Mouse (Mus musculus) hindlimb bud, embryonic 11.5 days (tissue): ENCODE results near the gene Hoxb1.

Source experiments
- DNase-seq: peaks from one replicate; pipeline ENCODE4 v3.0.0-alpha.2; 2012; ENCODE audit warnings: low read depth, low spot score; ENCODE audit errors: extremely low spot score

The Hoxb1 gene

DNA sequence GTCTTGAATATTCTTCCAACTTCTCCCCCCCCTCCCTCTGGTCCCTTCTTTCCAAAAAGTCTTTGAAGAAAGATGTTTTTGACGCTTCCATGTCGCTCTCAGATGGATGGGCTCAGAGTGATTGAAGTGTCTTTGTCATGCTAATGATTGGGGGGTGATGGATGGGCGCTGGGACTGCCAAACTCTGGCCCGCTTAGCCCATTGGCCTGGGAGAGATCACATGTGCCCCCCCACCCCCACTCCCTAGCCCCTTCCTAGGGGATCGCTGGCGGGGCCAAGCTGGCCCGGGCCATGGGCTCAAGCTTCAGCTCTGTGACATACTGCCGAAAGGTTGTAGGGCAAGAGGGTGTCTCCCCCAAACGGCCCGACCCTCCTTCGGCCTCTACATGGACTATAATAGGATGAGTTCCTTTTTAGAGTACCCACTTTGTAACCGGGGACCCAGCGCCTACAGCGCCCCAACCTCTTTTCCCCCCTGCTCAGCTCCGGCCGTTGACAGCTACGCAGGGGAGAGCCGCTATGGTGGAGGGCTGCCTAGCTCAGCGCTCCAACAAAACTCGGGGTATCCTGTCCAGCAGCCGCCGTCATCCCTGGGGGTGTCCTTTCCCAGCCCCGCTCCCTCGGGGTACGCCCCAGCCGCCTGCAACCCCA, at the start of gene Hoxb1:
Hoxb1 (plus strand) TSS at position 312 of the 651 bp plus-strand sequence.
- no peak for DNase-seq

DNA sequence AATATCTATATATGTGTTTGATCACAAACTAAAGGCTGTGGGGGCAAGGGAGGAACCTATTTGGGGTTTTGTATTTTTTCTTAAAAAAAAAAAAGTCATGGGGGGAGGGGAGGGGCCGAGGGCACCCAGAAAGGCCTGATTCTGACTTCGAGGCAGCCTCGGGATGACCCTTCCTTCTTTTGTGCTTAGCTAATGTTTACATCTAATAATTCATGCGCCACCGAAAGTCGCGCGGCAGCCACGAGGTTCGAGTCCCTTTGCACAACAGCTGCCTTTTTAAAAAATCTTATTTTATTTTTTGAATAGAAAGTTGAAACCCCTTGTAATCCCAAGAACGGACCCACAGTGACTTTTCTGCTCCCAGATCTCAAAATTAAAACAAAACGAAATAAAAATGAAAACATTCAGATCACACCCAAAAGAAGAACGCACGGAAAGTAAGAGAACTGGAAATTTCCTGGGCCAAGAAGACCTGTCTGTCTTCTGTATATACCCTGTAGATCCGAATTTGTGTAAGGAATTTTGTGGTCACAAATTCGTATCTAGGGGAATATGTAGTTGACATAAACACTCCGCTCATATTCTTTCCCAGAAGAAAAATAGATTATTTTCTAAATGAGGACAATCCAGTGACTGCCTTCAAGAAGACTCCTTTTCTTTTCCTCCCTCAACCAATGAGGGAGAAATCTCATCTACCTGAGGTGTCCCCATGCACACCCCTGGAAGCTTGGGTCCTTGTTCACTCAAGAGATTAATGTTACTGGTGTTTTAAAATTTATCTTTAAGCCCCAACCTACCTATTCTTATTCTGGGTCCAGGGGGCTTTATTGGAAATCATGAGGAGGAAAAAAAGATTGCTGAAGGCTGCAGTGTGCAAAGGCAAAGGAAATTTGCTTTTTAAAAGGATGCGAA, 48.6 kb upstream of the Hoxb1 start:
- DNase-seq: no peak

DNA sequence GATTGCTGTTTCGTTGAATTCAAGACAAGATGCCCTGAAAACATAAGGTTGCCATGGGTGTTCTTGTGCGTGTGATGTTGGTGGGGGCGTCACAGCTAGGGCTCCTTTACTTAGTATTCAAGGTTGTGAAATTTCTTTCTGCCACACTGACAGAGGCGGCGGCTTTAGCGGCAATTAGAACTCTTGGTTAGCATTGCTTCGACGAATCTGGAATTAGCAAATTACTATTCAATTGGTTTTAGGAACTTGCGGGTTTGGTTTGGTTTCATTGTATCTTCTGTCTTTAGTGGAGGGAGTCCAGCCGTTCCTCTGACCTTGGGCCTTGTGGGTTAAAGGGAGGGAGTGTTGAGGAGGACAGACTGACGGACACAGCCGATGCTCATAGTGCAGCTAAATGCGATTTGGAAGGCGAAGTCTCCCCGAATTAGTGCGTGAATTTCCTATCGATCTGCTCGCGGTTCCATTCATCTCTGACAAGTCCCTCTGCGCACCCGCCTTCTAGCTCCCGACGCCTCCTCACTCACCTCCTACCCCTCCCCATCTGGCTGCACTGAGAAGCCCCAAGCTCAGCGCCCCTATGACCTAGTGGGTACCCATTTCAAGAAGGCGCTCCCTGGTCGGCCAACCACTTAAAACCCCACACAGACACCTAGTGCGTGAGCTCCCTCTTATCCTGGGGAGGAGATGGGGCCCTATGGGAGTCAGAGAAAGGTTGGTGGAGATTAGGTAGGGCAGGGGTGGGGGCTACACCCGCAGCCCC, 47.8 kb upstream of the Hoxb1 start, which contains the start of gene Hoxb4:
Hoxb4 (plus strand) TSS at position 660 of the 760 bp plus-strand sequence.
- DNase-seq: no peak

DNA sequence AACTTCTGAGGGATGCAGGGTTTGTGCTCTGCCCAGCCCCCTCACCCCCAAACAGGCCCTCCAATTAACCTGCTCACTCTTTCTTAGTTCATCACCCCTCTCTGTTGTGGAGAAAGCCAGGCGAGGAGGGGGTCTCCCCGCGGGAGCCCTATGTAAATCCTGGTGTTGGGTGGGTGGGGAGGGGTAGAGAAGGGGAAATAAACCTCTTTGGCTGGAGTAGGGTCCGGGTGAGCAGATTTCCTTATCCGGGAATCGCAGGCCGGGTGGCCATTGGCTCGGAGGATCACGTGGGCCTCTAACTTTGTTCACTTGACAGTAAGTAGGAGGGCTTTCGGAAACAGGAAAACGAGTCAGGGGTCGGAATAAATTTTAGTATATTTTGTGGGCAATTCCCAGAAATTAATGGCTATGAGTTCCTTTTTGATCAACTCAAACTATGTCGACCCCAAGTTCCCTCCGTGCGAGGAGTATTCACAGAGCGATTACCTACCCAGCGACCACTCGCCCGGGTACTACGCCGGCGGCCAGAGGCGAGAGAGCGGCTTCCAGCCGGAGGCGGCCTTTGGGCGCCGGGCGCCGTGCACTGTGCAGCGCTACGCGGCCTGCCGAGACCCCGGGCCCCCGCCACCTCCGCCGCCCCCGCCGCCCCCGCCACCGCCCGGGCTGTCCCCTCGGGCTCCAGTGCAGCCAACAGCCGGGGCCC, 47.0 kb upstream of the Hoxb1 start:
- DNase-seq: no peak

DNA sequence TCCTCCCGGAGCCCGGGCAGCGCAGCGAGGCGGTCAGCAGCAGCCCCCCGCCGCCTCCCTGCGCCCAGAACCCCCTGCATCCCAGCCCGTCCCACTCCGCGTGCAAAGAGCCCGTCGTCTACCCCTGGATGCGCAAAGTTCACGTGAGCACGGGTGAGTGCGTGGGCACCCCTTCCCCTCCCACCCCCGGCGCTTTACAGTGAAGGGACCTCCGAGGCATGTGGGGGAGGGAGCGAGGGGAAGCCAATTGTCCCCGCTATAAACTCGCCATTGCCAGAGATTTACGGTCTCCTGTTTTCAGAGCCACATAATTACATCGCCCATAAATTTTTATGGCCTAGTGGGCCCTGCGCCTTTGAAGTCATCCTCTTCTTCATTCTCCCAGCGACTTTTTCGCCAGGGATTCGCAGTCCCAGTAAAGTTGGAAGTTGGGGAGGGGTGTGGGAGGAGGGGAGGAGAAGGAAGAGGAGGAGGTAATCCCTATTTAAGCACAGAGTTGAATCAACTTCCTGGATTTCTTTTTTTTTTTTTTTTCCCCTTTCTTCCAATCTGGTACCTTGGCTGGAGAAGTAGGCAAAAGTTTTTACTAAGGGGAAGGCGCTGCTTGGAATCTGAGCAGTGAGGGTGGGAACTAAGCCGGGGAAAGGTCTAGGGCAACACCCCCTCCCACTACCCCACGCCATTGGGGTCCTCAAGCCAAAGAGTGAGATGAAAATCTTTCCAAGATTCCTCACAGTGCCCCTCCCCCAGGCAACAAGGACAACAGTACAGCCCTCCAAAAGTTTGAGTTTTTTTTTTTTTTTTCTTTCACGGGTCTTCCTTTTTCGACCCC, 46.3 kb upstream of the Hoxb1 start:
- no peak for DNase-seq

DNA sequence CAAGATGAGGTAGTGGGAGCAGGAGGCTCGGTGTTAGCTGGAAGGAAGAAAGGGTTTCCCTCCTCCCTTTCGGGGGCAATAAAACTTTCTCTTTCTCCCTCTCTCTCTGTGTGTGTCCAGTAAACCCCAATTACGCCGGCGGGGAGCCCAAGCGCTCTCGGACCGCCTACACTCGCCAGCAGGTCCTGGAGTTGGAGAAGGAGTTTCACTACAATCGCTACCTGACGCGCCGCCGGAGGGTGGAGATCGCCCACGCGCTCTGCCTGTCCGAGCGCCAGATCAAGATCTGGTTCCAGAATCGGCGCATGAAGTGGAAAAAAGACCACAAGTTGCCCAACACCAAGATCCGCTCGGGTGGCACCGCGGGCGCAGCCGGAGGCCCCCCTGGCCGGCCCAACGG, 45.6 kb upstream of the Hoxb1 start:
- DNase-seq: no peak

DNA sequence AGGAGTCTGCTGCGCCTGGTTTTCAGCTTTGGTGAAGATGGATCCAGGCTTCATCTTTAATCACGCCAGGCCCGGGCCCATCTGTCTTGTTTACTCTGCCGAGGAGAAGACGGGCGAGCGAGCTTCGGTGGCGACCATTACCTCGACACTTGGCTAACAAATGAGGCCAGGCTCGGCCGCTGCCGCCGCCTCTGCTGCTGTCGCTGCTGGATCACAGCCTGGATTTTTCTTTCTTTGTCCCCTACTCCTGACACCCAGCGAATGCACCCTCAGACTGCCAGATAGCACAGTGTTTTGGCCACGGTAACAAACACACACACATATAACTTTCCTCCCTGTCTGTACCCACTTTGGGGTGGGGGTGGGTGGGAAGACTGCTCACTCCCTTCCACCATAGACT, 44.9 kb upstream of the Hoxb1 start:
- no peak for DNase-seq

DNA sequence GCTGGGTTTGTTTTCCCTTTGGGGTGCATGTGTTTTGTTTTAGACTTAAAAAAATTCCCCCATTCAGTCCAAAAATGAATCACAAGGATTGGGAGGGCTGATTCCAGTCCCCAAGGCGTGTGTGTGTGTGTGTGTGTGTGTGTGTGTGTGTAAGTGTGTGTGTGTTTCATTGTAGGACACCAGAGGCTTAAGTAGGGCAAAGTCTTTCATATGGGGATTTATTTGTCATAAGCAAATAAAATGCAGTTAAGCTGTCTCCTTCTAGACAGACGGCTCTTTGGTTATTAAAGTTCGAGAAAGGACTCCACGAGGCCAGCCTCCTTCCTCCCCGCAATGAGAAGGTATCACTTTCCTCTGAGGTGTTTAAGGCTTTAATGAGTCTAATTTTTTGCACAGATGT, 43.7 kb upstream of the Hoxb1 start:
- DNase-seq: no peak

DNA sequence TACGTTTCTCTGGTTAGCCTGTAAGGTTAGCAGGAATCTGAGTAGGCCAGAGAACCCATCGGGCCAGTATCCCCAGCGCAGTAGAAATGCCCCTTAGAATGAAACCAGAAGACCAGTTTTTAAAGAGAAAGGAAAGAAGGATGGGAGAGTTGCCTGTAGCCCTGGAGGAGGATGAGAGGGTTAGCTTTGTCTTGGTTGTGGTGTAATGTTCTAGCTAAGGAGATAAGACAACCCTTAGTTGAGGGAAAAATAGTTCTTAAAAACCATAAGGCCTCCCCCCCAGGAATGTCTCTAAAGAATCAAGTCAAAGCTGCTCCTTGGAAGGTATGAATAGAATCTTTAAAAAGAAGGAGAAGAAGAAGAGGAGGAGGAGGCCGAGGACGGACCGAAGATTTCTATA, 42.8 kb upstream of the Hoxb1 start:
- no peak for DNase-seq

DNA sequence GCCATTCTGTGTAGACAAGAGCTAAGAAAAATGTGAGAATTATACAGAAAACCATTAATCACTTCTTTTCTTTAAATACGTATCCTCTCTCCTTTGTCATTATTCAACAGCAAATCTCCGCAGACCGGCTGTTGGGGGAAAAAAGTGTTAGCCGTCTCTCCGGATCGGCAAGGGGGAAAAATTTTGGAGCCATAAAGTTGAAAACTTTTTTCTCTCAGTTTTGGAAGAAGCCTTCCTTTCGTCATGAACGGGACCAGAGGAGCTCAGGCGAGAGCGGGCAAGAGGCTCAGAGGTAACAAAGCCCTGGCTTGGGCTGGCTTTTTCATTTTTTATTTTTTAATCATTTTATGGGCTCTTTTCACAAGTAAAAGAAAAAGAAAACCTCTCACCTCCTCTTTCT, 42.4 kb upstream of the Hoxb1 start, which contains the start of gene Hoxb3:
Hoxb3 (plus strand) TSS at position 173 of the 400 bp plus-strand sequence.
- no peak for DNase-seq

DNA sequence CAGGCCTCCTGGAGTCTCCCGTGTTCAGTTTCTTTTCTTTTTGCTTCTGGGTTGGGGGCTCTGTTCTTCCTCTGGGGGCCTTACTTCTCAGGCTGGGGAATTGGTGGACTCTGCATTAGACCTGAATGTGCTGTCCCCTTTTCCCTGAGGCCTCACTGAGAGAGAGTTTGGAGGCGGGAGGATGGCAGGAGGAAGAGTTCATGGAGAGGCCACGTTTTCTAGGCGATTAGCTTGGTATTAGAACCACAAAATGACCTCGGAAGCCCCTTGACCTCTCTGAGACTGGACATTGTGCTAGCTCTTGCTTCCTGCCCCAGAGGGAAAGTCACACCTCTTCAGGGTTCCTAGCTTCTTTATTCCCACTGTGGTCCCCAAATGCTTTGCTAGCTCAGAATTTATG, 41.4 kb upstream of the Hoxb1 start:
- DNase-seq: no peak

DNA sequence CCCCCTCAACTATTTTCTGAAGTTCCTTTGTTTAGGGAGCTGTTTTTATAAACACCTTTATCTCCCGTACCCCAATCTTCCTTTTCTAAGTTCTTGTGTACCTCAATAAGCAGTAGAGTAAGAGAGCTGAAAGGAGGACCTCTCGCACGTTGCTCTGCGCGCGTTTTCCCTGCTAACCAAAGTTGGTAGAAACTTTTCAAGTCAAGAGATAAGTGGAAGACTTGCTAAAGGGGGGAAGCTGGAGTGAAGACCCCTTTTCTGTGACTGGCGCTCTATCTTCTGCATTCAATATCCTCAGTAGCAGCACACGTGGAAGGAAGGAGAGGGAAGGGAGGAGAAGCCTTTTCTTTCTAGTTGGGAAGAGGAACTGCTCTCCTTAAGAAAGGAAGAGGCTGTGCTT, 40.6 kb upstream of the Hoxb1 start:
- DNase-seq: no peak

DNA sequence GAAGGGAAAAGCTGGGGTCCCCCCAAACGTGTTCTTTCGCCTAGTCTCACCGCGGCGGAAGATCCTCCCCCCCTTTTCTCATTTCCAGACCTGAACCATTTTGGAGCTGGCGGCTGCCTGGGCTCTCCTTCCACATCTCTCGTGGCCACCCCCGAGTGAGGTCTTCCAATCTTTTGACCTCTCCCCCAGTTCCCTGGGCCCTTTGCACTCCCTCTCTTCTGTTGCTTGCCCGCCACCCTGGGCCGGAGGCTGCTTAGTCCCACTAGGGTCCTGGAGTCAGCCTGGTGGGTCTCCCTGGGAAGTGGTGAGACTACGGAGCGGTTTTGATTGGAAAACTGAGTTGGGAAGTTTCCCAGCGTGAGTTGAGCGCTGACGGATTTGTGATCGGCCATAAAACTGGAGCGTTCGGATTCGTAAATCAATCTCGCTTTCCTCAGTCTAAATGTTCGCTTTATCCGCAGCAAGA, 39.8 kb upstream of the Hoxb1 start:
- no peak for DNase-seq

DNA sequence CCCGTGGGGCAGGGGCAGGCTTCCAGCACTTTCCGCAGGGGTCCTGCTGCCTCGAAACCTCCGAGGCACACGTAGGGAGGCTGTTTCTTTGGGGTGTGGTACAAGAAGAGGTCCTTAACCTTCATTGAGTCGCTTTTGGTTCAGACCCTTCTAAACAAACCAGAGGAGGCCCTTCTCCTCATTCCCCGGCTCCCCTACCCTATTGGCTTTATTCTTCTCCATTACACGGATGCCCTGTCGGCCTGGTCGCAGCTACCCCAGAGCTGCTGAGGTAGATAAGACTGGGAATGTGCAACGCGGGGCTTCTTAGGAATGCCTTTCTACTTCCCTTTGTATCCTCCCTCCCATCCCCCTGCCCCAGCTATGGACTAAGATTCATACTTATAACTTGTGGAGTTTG, 38.8 kb upstream of the Hoxb1 start:
- DNase-seq: no peak

DNA sequence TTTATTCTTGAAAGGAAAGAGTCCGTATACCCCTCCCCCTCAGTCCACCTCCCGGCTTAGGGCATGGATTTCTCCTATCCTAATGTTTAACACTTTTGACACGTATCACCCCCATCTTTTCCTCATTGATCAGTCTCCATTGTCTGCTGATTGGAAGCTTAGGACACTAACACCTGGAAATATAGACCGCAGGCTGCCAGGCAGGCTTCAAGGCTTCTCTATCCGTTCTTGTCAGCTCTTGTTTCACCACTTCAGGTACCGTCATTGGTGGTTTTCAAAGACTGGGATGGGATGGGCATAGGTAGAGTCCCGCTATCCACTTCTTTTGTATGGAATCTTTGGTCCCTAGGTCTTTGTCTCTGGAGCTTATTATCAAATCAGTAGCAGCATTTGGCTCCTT, 38.4 kb upstream of the Hoxb1 start:
- DNase-seq: no peak

DNA sequence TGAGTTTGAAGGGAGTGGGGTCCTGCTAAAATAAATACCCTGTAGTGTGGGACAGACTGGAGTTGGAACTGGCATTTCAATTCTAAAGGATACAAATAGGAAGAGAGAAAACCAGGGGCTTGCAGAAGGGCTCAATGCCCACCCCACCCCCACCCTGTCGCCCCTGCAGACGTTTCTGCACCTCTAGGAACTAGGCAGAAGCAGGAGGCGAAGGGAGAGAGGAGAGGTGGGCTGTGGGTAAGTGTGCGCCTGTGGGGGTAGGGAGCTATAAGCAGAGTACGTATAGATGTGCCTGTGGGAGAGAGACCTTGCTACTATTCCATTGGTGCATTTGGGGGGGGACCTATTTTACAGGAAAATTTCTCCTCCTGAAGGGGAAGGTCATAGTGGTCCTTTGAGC, 37.8 kb upstream of the Hoxb1 start:
- DNase-seq: no peak

DNA sequence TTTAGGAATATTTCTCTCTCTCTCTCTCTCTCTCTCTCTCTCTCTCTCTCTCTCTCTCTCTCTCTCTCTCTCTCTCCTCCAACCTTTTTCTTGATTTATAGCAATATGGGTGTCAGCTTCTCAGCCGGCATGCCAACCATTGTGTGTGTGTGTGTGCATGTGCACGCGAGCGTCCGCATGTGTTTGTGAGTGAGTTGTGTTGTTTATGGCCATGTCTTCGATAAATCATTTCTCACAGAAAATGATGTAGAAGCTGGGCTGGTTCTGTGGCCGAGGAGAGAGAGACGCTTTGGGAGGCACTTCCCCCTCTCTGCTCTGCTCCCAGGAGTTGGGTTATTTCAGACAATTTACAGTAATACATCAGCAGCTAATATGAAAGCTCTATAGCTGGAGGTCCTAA, 36.9 kb upstream of the Hoxb1 start:
- no peak for DNase-seq

DNA sequence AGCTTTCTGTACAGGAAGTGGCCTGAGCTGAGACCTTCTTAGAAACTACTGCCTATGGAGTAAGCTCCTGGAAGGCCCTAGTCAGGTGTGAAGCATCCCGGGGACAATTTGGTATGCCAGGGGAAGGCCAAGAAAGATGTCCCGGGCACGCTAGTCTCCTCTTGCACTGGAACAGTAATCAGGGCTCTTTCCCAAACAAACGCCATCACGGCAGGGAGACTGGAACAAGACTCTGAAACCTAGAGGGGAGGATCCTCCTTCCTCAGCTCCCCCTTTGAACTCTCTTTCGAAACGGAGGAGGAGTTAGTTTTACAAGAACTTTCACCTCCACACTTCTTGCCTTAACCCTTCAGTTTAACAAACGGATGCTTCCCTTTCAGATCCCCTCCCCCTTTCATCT, 33.4 kb upstream of the Hoxb1 start:
- DNase-seq: no peak

DNA sequence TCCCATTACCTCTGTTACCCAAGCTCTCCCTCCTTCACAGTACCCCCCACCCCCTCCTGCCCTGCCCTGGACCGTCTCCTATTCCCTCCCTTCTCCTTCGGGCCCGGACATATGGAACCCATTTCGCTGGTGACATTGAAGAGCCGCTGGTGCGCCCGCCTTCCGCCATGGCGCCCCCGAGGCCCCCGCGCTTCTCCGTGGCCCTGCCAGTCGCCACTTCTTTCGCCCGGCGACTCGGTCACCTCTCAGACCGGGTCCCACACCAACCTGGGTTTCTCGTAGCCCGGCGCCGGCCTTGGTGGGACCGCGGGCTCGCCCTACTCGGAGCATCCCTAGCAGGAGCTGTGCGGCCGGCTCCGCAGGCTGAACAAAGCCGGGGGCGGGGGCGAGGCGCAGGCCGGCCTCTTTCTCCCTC, 32.9 kb upstream of the Hoxb1 start:
- no peak for DNase-seq
